Mouse (Mus musculus): ENCODE measurements around the gene Ski. TPM values are rescaled to one million over a fixed set of nuclear protein-coding genes. Genes with fewer than 3 reads are reported as not detected.
A peak's percentile ranks its signal among the peaks of the same experiment; 100 is the strongest.

Ski gene
- total RNA-seq, 4 experiments from 2014 or later, result 25.8 to 29.6 (median 28.3) TPM

DNA sequence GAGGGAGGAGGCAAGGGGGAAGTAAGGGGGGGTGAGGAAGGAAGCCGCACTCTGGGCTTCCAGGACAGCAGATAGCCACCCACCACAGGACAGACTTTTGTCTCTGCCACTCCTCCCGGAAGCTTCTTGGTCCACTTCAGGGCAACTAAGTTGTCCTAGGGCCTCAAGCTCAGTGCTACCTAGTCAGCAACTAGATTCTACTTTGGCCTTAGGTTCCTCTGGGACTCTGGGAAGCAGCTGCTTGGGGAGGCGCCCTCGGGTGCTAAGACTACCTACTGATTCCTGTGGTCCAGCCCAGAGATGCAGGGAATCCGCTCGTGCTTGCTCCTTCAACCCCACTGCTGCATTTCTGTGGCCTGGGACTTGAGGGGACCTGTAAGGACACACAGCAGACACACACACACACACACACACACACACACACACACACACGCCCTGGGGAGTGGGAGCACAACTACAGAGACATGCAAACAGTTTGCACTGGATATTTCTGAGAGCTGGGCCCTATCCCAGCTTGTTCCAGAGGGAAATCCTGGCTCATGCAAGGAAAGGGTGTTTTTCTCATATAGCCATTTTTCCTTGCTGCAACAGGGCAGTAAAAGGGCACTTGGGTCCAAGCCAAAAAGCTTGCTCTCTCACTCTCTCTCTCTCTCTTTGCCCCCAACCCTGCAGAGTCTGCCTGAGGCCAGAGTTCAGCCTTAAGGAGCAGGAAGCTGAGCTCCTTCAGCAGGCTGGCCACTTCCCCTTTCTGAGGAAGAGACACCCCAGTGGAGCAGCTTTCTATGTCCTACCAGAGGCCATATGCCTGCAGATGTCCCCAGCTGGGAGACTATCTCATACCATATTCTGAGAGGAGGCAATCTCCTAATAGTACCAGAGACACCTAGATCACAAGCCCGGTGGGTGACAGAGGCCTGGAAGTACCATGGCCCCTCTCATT lies 12.2 kb upstream of the Ski start:
- DNase-seq (ENCODE audit: low spot score in 2 of 2), result no peak

GRCm38 (mm10) chr4:155233878-155234277 lies 11.5 kb upstream of the Ski start:
- peak; percentile 77 to 85 for DNase-seq (ENCODE audit: low spot score in 2 of 2)

GRCm38 (mm10) chr4:155228461-155228860 lies 6.1 kb upstream of the Ski start:
- no peak for DNase-seq (ENCODE audit: low spot score in 2 of 2)

DNA sequence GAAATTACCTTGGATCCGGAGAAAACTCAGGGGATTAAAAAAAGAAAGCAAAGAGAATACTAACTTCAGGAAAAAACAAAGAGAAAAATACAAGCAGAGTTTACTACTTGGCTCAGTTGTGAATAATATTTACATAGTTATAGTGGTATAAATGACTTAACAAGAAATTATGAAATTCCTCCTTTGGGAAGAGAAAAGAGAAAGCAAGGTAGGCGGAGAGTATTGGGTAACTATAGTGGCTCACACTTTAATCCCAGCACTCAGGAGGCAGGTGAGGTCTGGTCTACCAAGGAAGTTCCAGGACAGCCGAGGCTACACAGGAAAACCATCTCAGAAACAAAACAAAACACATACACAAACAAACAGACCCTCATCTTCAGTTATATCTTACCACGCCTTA lies 5.6 kb upstream of the Ski start:
- DNase-seq (ENCODE audit: low spot score in 2 of 2), result no peak

- no peak for DNase-seq (ENCODE audit: low spot score in 2 of 2)
Observed at GRCm38 (mm10) chr4:155225918-155226317, 3.5 kb upstream of the Ski start.

DNA sequence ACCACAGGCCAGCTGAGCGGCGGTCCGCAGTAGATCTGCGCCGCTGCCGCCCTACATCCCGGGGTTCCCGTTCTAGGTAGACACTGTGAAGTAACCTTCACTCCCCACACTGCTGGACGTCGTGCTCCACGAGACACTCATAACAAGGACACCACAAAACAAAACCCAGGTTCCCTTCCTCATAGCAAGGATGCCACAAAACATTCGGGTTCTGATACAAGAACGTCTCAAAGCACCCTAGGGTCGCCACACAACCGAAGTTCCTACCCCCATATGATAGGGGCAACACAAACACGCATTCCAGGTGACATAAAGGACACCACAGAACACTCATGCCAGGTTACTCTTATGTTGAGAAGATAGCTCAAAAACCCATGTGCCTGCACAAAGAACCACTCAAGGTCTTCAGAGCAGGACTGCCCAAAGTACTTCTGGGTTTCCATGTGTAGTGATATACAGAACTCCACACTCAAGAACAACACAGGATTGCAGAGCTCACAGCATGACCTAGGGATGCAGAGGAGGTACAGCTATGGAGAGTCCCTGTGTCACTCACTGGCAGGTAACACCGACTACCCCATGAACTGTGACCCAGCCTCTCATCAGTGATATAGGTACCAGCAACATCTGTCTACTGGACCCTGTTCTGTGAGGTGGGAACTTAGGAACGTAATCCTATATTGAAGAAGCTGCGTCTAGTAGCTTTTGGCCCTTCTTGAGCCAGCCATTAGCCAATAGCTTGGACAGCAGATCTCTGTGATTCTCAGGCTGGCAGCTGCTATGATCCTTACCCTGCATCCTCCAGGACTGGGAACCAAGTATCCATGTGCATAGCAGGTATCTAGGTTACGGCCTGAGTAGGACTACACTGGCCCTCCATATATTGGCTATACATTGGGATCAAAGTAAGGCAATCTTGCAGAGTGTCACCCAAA lies 1.5 kb upstream of the Ski start:
- no peak for DNase-seq (ENCODE audit: low spot score in 2 of 2)

- peak; percentile 99 for DNase-seq (ENCODE audit: low spot score in 2 of 2)
Observed at GRCm38 (mm10) chr4:155222841-155223593, 625 bp upstream of the Ski start.

- DNase-seq (ENCODE audit: low spot score in 2 of 2), result peak; percentile 70 to 82
Observed at GRCm38 (mm10) chr4:155221599-155222551, 517 bp downstream of the Ski start.

DNA sequence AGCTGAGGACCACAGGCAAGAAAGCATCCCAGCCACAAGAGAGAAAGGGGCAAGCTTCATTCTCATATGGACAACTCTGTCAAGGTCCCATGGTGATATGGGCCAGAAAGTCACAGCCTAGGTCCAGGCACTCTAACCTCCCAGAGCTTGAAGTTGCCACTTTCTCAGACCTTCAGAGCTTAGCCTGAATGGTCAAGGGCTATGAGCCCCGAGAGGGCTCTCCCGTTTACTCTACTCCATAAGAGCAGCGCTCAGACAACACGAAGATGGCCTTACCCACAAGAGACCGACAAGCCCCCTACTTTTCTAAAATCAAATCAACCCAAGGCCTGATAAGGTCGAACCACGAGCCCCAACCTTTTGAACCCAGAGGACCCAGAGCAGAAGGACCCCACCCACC lies 1.3 kb downstream of the Ski start:
- no peak for DNase-seq (ENCODE audit: low spot score in 2 of 2)

GRCm38 (mm10) chr4:155220213-155221100 lies 1.9 kb downstream of the Ski start:
- no peak for DNase-seq (ENCODE audit: low spot score in 2 of 2)

- no peak for DNase-seq (ENCODE audit: low spot score in 2 of 2)
Observed at GRCm38 (mm10) chr4:155219271-155220212, 2.9 kb downstream of the Ski start.

- DNase-seq (ENCODE audit: low spot score in 2 of 2), result no peak
Observed at GRCm38 (mm10) chr4:155218104-155218732, 4.2 kb downstream of the Ski start.

DNA sequence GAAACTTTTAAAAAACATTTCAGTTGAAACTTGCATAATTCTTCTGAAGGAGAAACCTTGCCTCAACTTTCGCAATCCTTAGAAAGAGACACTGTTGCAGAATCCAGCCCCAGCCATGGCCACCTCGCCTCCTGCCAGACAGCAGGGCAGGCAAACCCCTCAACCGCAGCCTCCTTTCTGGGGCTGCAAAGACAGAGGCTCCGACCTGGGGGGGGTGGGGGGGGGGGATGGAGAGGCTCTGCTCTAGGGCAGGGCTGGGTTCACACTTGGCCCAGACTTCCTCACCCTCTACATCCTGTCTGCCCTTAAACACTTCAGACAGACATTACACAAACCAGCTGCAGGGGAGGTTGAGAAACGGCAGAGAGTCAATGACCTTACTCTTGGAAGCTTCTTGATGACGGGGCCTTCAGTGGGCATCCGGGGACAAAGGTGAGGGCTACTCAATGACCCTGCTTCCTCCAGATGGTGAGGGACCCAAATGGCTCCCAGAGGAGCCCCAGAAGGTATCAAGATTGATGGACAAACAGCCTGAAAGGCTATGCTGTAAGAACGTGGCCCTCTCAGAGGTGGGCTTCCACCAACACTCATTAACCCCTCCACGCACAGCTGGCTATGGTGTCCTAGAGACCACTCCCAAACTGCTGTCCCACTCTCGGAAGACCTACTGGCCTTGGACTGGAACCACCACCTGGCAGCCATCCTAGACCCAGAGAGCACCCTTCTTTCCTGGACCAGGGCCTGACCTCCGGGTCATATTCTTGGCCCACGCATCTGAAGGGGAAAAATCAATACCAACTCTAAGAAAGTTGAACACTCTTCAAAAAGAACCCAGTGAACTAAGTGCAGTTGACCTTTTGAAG lies 4.9 kb downstream of the Ski start:
- DNase-seq (ENCODE audit: low spot score in 2 of 2), result no peak

DNA sequence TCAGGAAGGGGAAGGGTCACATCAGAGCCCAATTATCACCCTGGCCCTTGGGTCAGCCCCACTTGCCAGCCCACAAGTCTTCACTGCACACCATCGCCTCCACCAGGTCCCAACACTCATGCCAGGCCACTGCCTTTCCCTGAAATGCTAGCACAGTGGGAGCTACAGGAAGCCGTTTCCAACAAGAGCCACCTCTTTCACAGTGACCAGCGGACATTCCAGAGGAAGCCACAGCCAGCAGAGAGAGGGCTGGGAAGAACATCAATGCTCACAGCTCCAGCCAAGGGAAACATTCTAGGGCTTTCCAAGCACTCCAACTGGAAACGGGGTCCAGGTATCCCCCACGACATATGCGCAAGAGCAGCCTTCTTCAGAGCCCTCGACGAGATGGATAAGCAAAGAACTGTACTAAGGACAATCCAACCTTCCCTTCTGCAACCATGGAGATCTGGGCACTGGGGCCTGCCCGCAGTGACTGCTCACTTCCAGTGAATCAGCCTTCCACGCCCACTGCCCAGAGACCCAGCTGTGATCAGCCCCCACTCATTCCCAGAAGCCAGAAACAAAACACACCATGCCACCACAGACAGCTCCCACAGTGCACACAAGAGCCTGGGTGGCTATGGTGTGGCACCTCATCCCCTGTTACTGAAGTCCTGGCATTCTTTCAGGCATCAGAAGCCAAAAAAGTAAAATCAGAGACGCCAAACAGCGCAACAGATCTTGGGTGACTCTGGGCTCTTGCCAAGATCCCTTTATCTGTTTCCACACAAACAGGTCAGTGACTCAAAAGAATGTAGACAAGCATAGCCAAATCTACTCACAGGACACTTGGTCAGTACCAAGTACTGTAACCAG lies 6.4 kb downstream of the Ski start:
- DNase-seq (ENCODE audit: low spot score in 2 of 2), result no peak

DNA sequence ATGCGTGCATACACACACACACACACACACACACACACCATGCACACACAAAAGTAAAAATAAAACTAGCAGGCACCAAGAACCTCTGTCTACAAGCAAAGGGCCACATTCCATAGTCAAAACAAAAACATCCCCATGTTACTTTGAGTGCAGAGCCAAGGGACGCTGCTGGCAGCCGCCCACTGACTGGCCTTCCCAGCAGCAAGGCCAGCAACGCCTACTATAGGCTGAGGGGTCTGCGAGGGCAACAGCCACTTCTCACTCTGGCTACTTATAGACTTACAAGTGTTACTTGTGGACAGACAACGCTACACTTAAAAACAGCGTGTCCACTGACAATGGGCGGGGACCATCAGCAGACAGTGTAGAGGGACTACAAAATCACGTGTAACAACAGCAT lies 7.2 kb downstream of the Ski start:
- DNase-seq (ENCODE audit: low spot score in 2 of 2), result no peak

DNA sequence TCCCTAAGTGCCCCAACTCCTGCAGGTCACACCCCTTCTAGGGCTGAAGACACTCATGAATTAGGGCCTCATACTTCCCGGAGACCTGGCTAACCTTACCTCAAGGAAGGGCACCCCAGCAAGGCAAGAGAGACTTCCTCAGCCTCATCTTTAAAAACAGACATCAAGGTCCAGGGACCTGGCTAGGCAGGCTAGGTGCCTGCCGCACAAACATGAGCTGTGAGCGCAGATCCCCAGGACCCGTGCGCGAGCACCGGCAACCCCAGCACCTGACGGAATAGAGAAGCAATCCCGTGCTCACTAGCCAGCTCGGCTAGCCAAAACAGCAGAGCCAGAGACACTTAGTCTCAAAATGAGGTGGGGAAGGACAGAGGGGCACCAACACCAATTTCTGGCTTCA lies 7.6 kb downstream of the Ski start:
- no peak for DNase-seq (ENCODE audit: low spot score in 2 of 2)
